Mouse (Mus musculus): ENCODE measurements at regions not wholly inside any gene's neighbourhood (a gene's known extent, or its start where the extent isn't known, plus 50 kb on each side); places are given as distances from the start of the nearest gene placed in this dataset.

DNA sequence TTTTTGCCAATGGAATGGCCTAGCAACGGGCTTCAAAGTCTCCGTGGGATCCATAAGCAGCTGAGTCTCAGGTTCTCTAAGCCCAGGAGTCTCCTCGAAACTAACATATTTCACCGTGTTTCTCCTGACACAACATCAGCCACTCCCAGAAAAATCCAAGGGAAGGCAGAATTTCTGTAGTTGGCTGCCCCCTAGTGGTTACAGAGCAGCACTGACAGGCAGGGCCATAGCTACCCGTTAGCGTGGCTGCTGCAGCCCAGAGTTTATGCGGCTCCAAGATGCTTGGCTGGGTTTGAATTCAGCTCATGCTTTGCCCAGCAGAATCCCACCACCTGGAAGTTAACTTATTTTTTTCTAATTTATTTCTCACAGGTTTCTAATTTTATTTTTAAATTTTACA is 140.9 kb upstream of the Tmem164 start:
- DNase-seq (ENCODE audit: extremely low spot score, low spot score): peak; percentile 42

DNA sequence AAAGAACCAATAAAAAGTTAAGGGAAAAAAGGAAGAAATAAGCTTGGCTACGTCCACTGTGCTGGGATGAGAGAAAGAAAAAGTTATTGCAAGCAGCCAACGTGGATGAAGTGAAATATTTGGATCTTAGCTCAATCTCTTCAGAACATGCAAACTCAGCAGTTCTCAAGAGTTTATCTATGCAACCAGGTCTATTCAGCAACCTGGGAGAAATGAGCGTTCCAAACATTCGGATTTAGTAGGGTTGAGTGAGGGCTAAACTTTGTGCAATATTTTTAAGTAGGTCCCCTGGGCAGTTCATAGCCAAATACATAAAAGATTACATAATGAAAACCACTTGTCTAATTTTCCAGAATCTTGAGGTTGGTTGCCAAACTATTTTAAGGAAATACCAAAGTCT is 129.0 kb upstream of the Tmem164 start:
- DNase-seq (ENCODE audit: extremely low spot score, low spot score): no peak

DNA sequence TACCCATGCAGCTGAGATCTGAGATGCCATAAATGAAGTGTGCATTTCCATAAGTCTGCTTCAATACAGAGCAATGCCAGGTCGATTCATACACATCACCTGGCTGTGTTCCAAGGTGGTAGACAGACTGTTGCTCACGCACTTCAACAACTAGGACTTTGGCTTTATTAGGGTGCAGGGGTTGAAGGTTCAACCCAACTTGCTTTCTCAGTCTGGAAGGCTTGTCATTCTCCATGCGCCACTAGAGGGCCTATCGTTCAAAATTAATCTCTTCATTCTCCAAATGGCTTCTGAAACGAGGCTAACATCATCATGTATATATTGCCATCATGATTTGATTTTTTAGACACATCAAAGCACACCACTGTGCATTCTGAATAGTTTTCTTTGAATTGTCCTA is 127.0 kb upstream of the Tmem164 start:
- DNase-seq (ENCODE audit: extremely low spot score, low spot score): no peak

DNA sequence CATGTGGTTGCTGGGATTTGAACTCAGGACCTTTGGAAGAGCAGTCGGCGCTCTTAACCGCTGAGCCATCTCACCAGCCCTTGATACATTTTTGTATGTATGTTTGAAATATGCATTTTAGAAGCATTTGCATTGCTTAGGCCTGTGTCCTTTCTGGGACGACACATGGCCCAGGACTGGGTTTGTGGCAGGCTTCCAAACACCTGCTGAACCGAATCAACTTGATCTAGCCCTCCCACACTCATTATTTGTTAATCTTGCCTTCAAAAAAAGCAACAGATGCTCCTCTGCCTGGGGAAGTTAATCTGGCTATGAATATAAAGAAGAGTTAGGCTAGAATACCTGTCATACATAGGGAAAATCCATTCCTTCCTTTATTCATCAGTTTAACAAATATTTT is 123.7 kb upstream of the Tmem164 start:
- no peak for DNase-seq (ENCODE audit: extremely low spot score, low spot score)

DNA sequence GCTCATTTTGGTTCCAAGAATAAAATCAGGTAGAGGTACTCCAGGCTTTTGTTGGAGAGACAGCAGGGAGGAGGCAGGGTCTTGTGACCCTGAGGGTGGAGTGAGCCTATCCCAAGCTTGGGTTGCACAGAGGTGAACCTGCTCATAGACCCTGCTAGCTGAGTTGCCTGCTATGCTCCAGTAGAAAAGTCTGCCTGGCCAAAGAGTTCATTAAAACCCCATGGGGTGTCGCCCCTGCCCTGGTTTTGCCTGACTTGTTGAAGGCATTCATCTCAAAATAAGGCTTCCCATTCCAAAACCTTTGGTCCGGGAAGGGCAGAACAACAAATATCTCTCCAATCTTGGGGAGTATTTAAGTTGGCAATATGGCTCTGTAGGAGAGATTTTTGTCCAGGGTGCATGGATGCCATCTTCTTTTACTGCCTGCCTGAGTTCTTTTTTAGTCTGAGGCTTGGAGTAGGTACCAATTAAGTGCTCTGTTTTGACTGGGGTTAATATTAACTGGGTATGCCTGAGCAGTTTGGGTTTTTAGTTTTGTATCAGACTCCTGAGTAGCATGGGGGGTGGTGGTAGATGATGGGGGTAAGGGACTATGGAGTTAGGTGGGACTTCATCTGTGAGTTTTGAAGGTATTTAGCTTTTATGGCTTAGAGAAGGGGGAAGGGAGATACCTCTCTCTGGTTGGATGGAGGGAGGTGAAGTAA is 120.8 kb upstream of the Tmem164 start:
- DNase-seq (ENCODE audit: extremely low spot score, low spot score): no peak

DNA sequence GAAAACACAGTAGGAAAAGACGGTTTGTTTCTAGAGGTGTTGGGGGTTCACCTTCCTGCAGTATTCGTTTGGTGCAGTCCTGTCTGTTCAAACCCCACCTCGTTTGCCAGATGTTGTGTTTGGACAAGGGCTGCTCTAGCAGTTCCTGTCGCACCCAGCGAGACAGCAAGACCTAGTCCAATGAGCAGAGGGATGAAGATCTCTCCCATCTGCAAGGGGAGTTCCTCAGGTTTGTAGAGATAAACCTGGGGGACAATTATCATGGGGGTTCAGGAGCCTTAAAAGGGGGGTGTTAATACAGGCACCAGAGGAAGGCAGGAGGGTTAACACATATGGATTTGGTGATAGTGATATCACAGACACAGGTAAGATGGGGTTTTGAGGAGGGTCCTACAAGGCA is 119.4 kb upstream of the Tmem164 start:
- DNase-seq (ENCODE audit: extremely low spot score, low spot score): no peak

DNA sequence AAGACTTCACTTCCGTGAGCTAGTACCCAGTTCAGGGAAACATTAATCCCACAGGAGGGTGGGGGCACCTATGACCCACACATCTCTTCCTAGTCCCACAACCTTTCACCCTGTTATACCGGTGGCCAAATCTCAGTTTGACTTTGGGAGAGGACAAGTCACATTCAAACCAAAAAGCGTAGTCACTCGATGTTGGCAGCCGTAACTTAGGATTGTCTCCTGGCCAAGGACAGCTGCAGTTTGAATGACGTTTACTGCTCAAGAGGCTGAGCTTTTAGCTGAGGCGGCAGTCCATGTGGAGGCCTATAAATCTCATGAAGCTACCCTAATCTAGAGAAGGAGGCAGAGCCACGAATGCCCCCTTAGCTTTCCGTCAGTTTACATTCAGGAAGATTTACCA is 117.0 kb upstream of the Tmem164 start:
- no peak for DNase-seq (ENCODE audit: extremely low spot score, low spot score)

DNA sequence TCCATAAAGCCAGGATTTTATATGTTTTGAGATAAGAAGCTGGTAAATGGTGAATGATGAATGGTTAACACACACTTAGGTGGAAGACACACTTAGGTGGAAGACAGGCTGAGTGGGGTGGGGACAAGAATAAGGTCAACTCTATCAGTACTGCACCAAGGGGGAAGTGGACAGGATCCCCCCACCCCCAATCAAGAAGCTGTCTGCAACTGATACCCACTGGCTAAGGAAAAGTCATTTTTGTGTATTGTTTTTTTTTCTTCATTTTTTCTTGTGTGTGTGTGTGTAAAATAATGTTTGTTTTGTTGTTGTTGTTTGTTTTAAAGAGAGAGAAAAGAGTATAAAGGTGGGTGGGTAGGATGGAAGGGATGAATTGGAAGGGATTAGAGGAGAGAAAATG is 109.4 kb upstream of the Tmem164 start:
- no peak for DNase-seq (ENCODE audit: extremely low spot score, low spot score)

DNA sequence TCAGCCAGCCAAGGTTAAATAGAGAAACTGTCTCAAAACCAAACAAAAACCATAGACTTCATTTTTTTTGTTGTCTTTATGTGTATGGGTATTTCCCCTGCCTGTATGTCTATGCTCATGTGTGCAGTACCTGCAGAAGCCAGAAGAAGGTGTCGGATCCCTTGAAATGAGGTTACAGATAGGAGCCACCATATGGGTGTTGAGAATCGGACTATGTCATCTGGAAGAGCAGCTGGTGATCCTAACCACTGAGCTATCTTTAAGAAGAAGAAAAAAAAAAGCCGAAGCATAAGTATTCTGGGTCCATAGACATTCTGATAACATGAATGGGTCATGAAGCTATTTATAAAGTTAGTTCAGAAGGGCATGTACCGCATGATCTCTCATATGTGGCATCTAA is 107.2 kb upstream of the Tmem164 start:
- DNase-seq (ENCODE audit: extremely low spot score, low spot score): no peak

DNA sequence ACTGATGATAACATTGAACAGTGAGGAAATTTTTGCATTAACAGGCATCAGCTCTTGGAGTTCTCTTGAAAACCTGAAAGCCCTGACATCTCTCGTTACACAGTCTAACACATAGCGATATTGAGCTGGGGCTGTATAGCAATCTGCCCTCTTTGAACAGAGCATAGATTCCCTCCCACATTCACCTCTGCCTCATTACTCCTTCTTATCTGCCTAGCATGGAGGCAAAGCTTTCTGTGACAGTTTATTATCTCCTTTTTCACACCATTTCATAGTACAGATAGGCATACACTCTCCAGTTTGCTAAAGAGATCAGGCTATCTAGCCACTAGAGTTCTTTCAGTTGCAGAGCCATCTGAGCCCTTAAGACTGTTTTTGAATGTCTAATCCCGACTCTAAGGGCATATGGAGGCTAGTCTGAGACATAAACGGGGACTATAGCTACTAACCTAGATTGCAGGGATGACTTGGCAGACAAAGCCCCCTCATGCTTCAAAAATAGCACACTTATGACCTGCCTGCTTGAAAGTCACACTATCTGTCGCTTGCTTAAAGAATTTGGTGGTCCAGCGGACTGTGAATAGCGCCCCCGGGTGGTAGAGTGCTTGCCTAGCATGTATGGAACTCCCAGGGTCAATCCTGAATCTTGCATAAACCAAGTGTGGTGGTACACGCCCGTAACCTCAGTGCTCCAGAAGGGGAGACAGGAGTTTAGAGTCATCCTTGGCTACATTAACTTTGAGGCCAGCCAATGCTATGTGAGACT is 106.1 kb upstream of the Tmem164 start:
- no peak for DNase-seq (ENCODE audit: extremely low spot score, low spot score)

DNA sequence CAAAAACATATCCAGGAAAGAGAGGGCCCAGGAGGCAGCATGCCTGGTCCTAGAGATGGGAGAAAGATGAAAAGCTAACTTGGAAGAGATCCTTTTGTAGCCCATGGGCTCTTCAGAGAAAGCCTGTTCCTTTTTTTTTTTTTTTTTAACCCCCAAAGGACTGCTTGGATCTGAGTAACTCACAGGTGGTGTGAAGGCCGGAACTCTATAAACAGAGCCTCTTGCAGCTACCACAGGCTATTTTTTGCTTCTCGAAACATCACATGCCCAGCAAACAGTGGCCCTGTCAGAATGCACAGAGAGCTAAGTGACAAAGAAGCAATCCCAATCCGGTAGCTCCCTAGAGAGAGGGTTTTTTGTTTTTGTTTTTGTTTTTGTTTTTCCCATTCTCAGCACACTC is 105.1 kb upstream of the Tmem164 start:
- no peak for DNase-seq (ENCODE audit: extremely low spot score, low spot score)

DNA sequence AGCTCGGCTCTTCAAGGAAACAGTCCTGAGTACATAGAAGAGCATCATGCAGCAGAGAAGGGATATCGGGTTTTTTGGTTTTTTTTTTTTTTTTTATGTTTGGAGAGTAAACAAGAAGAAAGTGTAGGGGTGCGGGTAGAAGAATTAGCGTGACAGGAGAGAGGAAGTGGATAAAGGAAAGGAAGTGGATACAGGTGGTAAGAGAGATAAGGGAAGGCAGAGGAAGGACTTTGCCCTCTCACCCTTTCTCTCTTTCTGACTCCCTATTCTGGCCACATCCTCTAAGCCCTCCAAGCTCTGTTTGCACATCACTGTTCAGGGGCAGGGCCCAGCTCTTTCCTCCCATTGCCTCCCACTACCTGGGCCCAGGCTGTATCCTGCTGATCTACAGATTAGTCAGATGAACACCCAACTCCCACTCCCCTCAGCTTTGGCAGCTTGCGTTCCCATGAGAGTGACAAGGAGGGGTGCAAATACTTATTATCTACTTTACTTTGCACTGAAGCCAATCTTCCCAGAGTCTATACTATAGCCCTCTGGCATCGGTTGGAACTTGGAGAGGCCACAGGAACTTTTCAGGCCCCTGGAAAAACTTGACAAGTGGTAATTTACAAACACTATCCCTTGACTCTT is 103.6 kb upstream of the Tmem164 start:
- DNase-seq (ENCODE audit: extremely low spot score, low spot score): no peak

DNA sequence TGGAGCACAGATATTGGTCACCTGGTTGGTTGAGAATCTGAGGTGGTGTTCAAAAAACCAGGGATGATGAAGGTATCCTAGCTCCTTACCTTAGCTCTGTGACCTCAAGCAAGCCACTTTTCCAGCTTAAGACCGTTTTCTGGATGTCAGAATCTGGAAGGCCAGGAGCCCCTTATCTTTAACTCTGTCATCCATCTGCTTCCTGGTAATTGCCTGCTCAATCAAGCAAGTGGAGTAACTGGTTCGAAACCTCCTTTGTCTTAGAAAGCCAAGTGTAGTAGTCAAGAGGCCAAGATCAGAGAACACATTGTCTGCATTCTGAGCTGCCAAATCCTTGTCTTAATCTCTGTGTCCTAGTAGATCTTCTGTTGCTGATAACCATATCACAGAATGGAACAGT is 95.9 kb upstream of the Tmem164 start:
- DNase-seq (ENCODE audit: extremely low spot score, low spot score): no peak

DNA sequence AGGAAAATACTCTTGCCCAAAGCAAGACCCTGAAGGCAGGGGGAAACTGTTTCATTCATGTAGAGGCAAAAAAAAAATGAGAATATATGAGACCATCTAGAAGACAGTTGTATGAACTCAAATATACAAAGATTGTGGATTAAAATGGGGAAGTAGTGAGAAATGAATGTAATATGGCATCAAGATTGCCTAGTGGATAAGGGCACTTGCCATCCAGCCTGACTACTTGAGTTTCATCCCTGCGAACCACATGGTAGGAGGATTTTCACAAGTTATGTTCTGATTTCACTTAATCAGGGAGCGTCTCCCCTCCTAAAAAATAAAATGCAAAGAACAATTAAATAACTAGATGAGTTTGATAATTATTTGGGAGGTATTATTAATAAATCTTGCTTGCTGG is 81.8 kb upstream of the Tmem164 start:
- no peak for DNase-seq (ENCODE audit: extremely low spot score, low spot score)

DNA sequence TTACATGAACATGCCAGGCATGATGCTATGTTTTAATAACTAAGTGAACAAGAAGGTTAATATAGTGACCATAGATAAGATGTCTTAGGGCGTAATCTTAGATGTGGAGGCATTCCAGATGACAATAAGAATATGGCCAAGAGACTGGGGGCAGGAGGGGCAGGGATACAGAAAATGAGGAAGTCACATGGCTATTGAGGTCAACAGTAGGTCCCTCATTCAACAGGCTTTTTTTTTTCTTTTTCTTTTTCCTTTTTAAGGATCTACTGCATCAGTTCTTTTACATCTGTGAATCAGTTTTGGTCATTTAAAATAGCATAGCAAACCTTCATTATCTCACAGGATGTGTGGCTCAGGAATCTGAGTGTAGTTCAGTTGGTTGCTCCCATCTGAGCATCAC is 80.4 kb upstream of the Tmem164 start:
- DNase-seq (ENCODE audit: extremely low spot score, low spot score): no peak

DNA sequence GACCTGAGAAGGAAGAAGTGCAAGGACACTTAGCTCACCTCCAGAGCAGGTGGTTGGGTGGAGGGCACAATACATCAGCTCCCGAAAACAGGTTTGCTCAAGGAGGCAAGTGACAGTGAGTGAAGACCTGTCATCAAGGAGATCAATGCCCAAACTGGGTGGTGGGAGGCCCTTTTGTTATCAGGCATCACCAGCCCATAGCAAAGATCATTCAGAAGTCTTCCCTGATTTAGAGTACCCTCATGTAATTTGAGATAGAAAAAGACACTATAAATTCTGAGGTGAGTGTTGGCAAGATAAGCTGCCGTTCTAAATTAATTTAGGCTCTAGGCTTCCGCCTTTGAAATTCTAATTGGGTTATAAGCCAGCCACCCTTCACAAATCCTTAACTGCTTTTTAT is 76.1 kb upstream of the Tmem164 start:
- DNase-seq (ENCODE audit: extremely low spot score, low spot score): no peak

DNA sequence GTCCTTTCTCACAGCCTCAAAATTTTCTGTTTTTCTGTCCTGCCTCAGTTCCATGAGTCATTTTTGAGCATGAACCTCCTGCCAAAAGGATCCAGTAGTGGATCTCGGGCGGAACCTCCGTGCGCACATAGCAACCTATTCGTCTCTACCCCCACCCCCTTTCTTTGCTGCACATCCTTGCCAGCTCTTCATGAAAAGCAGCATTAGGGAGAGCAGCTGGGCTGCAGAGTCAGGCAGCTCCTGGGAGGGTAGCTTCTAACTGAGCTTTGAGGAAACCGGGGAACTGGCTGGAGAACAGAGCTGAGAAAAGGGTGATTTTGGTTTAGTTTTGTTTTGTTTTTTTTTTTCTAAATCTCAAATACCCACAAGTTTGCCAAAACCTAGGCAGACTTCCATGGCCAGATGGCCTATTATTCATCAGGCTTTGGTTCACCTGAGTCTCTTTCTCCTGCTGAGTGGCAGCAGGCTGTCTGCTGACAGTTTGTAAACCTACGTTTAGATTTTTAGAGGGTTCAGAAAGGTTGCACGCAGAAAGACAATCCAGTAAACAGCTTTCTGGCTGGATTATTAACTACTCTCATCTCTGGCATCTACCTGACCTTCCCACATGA is 74.5 kb upstream of the Tmem164 start:
- no peak for DNase-seq (ENCODE audit: extremely low spot score, low spot score)

DNA sequence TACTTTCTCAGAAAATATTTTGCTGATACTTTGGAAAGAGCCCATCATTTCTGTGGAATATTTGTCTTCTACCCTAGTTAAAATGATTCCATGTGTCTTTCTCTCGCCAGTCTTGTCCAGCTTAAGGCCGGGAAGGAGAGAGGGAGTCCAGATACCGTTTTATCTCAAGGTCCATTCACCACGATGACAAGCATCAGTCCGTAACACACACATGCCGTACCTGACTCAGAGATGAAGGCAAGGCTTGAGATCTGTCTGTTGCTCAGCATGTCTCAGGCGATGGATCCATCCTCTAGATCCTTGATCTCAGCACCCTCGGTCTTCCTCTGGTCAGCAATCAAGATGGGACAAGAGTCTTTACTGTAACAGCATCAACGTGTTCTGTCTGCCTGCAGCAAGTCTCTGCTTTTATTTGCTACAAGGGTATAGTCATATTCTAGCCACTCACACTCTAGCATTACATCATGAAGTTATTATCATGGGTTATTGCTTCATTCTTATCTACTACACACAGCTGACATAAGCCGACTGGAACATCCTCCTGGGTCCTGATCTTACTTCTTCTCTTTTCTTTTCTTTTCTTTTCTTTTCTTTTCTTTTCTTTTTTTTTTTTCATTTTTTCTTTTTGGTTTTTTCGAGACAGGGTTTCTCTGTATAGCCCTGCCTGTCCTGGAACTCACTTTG is 64.9 kb upstream of the Tmem164 start:
- DNase-seq (ENCODE audit: extremely low spot score, low spot score): no peak

DNA sequence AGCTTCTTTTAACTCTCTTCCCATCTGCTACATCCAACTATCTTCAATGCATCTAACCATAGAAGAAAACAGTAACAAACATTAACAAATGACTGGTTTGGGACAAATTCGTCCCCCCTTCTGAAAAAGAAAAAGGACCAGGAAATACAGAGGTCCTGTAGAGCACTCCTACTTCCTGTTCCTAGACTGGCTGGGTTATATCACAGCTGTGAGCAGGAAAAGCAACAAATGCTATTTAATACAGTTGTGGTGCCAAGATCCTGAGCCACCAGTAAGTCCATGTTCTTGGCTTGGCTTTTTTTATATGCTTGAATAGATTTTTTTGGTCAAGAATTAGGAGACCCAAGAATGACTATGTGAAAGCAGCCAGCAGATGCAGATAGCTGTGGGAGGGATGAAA is 62.8 kb upstream of the Tmem164 start:
- DNase-seq (ENCODE audit: extremely low spot score, low spot score): no peak

DNA sequence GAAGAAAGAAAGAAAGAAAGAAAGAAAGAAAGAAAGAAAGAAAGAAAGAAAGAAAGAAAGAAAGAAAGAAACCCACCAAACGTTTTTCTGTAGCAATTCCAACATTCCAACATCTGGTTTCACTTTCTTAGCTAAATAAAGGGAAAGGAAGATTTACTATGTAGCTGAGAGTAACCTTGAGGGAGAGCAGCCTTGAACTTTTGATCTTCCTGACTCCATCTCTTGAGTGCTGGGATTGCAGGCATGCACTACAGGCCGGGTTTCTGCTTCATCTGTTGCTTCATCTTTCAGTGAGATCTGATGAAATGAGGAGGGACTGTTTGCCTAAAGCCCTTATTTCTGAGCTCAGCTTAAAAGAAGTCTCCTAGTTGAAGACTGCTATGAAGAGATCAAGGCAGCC is 57.8 kb upstream of the Tmem164 start:
- DNase-seq (ENCODE audit: extremely low spot score, low spot score): no peak

DNA sequence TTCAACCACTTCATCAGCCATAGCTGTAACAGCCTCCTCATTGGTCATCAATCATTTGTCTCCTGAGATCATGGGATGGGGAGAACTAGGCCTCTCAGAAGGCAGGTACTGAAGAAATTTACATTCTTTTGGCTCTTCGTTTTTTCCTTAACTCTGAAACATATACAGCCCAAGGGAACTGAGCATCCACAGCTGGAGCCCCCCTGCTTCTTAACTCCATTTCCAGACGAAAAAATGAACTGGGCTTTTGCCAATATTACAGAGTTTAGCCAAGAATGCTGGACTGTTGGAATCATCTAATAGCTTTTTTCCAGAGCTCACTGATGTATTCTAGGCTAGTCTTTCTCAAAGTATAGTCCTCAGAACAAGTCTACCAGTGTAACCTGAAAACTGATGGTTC is 57.3 kb upstream of the Tmem164 start:
- no peak for DNase-seq (ENCODE audit: extremely low spot score, low spot score)

All from neural tube, embryonic 10.5 days (tissue).